Mouse (Mus musculus) liver, adult 2 months (tissue): ENCODE measurements around the gene Notch3.
"Not testable (repeated sequence)": the region's sequence is repeated elsewhere in the genome, so short reads cannot be mapped to it uniquely, and the experiment has no call there.

Experiments used
- CTCF ChIP-seq: fragments of 200-500 bp; IDR thresholded peaks from 2 replicates; pipeline ENCODE4 v1.5.1; 2011; ENCODE audit warnings: low read depth, low read length, control low read depth
- POLR2A ChIP-seq: fragments of 200-500 bp; IDR thresholded peaks from 2 replicates; pipeline ENCODE4 v1.6.1; 2011; ENCODE audit warnings: low read length, control low read depth; ENCODE audit not compliant: insufficient read depth; ENCODE audit errors: extremely low read depth

- TF ChIP-seq CTCF: 0 out of 2 replicates have a peak, but pooled peaks have one; percentile 30
- not testable (repeated sequence) for TF ChIP-seq POLR2A
Observed at GRCm38 (mm10) chr17:32215587-32215986, 48.9 kb upstream of the Notch3 start.
